Mouse (Mus musculus) gastrocnemius, postnatal 10 days (tissue): Measurements from ENCODE around the gene Ssr1. TPM values are rescaled to one million over a fixed set of nuclear protein-coding genes. Genes with fewer than 3 reads are reported as not detected.

Experiments used
- DNase-seq: peaks from one replicate; pipeline ENCODE4 v3.0.0; 2021; ENCODE audit warnings: mixed read lengths
- total RNA-seq, 2 experiments: library from RNA; stranded (reverse); gene quantifications; 2 replicates each; pipeline ENCODE4 v1.2.3; 2021

Ssr1 gene
- total RNA-seq, 2 experiments from 2014 or later = 64.8 to 87.4 TPM

DNA sequence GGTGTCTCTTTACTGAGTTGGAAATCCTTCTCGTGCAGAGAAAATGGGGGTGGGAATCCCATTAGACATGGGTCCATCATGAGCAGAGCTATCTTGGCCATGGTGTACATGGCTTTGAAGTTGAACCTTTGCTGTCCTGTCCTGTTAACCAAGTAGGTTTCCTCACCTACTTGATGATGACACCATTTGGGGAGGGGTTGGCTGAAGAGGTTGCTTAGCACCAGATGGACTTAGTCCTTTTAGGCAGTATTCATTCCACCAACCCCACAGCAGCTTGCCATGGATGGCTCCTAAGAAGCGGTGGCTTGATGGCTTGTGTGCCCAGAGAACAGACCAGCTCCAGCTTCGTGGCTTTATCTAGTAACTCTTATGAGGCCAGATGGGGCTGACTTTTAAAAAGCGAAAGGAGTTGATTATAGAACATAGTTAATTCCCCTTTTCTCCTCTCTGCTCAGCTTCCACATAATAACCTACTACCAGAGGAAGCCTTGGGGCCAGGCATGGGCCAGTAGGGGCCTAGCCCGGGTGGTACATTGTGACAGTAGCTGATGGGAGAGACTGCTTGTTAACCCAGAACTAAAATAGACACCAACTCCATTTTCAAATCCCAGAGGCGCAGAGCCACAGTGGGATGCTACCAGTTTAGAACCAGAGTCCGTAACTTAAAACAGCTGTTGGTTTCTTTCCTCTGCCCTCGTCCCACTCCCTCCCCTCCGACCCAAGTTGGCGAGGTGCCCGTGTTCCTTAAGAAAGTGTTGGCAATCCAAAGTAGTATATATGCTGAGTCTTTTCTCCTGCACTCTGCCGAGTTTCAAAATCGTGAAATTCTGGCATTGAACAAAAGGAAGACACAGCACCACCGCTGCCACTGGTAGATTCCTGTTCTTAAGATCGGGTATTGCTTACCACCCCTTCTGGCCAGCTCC is 75.4 kb downstream of the Ssr1 start:
- no peak for DNase-seq

Other genes with a start within 250 kb of the Ssr1 start
- 10 to 100 TPM; 33.1 to 45.5 TPM for gene Rreb1, start 215.8 kb downstream of the Ssr1 start, total RNA-seq
- gene Riok1, start 42.8 kb upstream of the Ssr1 start, total RNA-seq = 10 to 100 TPM; 11.2 to 14.6 TPM
- 1 to 10 TPM in 1 of 2 experiments, under 1 TPM in 1; 0.92 to 1.4 TPM for gene Cage1, start 42.9 kb upstream of the Ssr1 start, total RNA-seq
- gene Dsp, start 157.1 kb upstream of the Ssr1 start, total RNA-seq = under 1 TPM; 0.19 to 0.20 TPM
- gene Snrnp48, start 210.7 kb upstream of the Ssr1 start, total RNA-seq = 10 to 100 TPM in 1 of 2 experiments, 1 to 10 TPM in 1; 8.1 to 11.7 TPM